Mouse (Mus musculus) cerebellum, adult 2 months (tissue): ENCODE data around the gene Ldb1.

Experiments used
- CTCF ChIP-seq: fragments of 200-500 bp; IDR thresholded peaks from 2 replicates; pipeline ENCODE4 v1.5.1; 2011; ENCODE audit warnings: low read depth, mild to moderate bottlenecking, control low read depth, low read length, moderate library complexity, borderline replicate concordance; ENCODE audit not compliant: insufficient read depth
- POLR2A ChIP-seq: fragments of 200-500 bp; IDR thresholded peaks from 2 replicates; pipeline ENCODE4 v1.6.1; 2011; ENCODE audit warnings: low read length, control low read depth, borderline replicate concordance; ENCODE audit not compliant: insufficient read depth

DNA sequence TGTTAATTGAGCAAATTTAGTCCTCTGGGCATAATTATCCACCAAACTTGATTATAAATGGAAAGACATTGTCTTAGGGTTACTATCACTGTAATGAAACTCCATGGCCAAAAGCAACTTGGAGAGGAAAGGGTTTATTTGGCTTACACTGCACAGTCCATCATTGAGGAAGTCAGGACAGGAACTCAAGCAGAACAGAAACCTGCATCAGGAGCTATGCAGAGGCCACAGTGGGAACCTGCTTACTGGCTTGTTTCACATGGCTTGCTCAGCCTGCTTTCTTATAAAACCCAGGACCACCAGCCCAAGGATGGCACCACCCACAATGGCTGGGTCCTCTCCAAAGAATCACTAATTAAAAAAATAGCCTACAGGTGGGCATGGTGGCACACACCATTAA, 60.6 kb downstream of the Ldb1 start:
- TF ChIP-seq CTCF (no peak), POLR2A (no peak)
